Mouse (Mus musculus) small intestine, adult 2 months (tissue): ENCODE measurements around the gene Mgp. TPM values are rescaled to one million over a fixed set of nuclear protein-coding genes. Genes with fewer than 3 reads are reported as not detected.

Experiments
- H3K27ac ChIP-seq: fragments of 200-500 bp; 2 replicates; pipeline ENCODE4 v1.5.1; 2012; ENCODE audit warnings: low read depth, low read length, control low read depth, inconsistent platforms; ENCODE audit not compliant: insufficient read depth
- H3K27me3 ChIP-seq: fragments of 200-500 bp; 2 replicates; pipeline ENCODE4 v1.6.1; 2012; ENCODE audit warnings: mild to moderate bottlenecking, moderate library complexity, low read length, inconsistent platforms; ENCODE audit not compliant: control insufficient read depth, insufficient read depth
- H3K36me3 ChIP-seq: fragments of 200-500 bp; 2 replicates; pipeline ENCODE4 v1.6.1; 2012; ENCODE audit warnings: mild to moderate bottlenecking, low read length, control low read depth, inconsistent platforms; ENCODE audit not compliant: control insufficient read depth, insufficient read depth
- H3K4me1 ChIP-seq: fragments of 200-500 bp; 2 replicates; pipeline ENCODE4 v1.6.1; 2012; ENCODE audit warnings: low read length, inconsistent platforms, mixed read lengths; ENCODE audit not compliant: control insufficient read depth, insufficient read depth, insufficient read length
- H3K4me3 ChIP-seq: fragments of 200-500 bp; 2 replicates; pipeline ENCODE4 v1.5.1; 2012; ENCODE audit warnings: low read depth, mild to moderate bottlenecking, control low read depth, inconsistent platforms, low read length, moderate library complexity
- CTCF ChIP-seq: fragments of 200-500 bp; IDR thresholded peaks from 2 replicates; pipeline ENCODE4 v1.5.1; 2012; ENCODE audit warnings: low read depth, mild to moderate bottlenecking, control low read depth, inconsistent platforms, low read length, moderate library complexity, mixed read lengths; ENCODE audit not compliant: insufficient replicate concordance, insufficient read length; ENCODE audit errors: extremely low read depth
- POLR2A ChIP-seq: fragments of 200-500 bp; IDR thresholded peaks from 2 replicates; pipeline ENCODE4 v1.6.1; 2012; ENCODE audit warnings: low read depth, mild to moderate bottlenecking, control low read depth, inconsistent platforms, low read length, moderate library complexity
- WGBS: fragments of 180-500 bp; shearing (Covaris S2); methylation state at CpG from one replicate; pipeline ENCODE4 v1.1.7; 2018; 5-methylcytosine and 5-hydroxymethylcytosine counted together
- polyA plus RNA-seq: library from polyadenylated mRNA; depleted of rRNA; stranded (reverse); fragments of >200 nt; gene quantifications from 2 replicates; pipeline ENCODE4 v1.2.3, GENCODE M21; 2012; rRNA removed

Gene Mgp
- polyA plus RNA-seq, 1 experiment = 91.8 TPM

DNA sequence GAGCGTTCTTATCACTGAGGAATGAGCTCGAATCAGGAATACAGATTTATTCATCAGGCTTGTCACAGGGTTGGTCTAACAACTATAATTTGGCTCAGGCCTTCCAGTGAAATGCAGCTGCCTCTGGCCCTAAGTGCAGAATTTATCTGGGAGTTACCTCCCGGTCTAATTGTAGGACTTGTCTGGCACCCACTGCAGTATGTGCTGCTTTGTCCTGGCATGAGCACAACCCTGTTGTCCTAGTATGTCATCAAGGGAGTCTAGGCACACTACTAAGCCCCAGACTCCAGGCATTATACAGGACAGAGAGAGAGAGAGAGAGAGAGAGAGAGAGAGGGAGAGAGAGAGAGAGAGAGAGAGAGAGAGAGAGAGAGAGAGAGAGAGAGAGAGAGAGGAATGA lies 38.3 kb downstream of the Mgp start:
- H3K4me1 ChIP-seq = no peaks in the 10 kb centered on the region
- no peaks in the 10 kb centered on the region for H3K36me3 ChIP-seq
- H3K4me3 ChIP-seq = no peak overlapping the region
- no peak overlapping the region for H3K27ac ChIP-seq
- no peak for TF ChIP-seq CTCF
- TF ChIP-seq POLR2A = no peak
- 59% methylated on average over 3 of the region's 3 CpGs for WGBS
- no peaks in the 10 kb centered on the region for H3K27me3 ChIP-seq

DNA sequence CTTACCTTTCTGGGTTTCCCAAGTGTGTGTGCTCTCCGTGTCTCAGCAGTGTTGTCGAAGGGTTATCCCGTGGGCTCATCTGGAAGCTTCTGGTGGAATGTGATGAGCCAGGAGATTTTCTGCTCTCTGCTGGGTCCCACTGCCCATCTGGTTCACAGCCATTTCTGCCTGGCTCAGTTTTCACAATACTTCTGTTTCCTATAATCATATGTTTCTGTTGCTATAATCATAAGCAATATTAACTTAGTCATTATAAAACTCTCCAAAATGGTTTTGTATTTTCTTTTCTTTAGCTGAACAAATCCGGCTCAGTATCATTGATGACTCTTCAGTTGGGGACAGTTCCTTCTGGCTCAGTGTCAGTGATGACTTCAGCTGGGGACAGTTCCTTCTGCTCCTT lies 40.3 kb downstream of the Mgp start, which contains the start of gene Smco3:
Gene Smco3 (minus strand): TSS at position 101 of the 400 bp plus-strand sequence.
- H3K27me3 ChIP-seq = no peaks in the 10 kb centered on the region
- 58% methylated on average over 4 of the region's 4 CpGs for WGBS
- H3K4me1 ChIP-seq = no peaks in the 10 kb centered on the region
- no peak within 1 kb of the TSS for H3K4me3 ChIP-seq
- H3K27ac ChIP-seq = no peak within 1 kb of the TSS
- no peak for TF ChIP-seq CTCF
- no peak for TF ChIP-seq POLR2A
- no peaks in the 10 kb centered on the region for H3K36me3 ChIP-seq

DNA sequence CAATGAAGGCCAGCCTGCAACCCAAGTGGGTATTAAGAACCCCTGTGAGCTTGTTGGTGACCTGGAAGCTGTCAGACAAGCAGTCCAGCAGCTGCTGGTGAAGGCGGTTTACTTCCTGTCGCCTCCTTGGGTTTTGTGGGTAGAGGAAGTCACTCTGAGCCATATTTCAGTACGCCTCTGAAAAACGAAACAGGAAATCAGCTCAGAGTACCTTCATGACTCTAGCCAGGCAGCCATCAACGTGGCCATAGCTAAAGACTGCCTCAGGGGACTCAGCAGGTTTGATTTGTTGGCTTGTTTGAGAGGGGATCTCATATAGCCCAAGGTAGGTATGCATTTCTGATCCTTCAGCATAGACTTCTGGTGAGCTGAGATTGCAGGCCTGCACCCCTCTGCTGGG lies 43.9 kb downstream of the Mgp start:
- no peak overlapping the region for H3K4me3 ChIP-seq
- no peak for TF ChIP-seq CTCF
- no peak for TF ChIP-seq POLR2A
- WGBS = 79% methylated on average over 5 of the region's 5 CpGs
- H3K4me1 ChIP-seq = peaks cover 3% of the 10 kb centered on the region
- no peaks in the 10 kb centered on the region for H3K27me3 ChIP-seq
- no peaks in the 10 kb centered on the region for H3K36me3 ChIP-seq
- no peak overlapping the region for H3K27ac ChIP-seq

DNA sequence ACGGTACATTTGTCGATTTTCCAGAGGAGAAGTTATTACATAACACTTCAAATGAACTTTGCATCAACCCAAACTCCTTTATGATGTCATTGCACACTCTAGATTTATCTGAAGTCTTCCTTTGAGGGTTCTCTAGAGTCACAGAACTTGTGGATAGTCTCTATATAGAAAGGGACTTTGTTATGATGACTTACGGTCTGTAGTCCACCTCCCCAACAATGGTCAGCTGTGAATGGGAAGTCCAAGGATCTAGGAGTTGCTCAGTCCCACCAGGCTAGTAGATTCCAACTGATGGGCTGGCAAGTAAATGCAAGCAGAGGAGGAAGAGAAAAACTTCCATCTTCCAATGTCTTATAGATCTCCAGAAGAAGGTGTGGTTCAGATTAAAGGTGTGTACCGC lies 46.9 kb downstream of the Mgp start:
- Histone ChIP-seq H3K4me1 (peaks cover 3% of the 10 kb centered on the region), H3K36me3 (peaks cover 14% of the 10 kb centered on the region), H3K4me3 (no peak overlapping the region), H3K27me3 (no peaks in the 10 kb centered on the region), H3K27ac (no peak overlapping the region; the same call in 1 of the 2 replicates)
- 28% methylated on average over 4 of the region's 4 CpGs for WGBS
- no peak for TF ChIP-seq CTCF
- TF ChIP-seq POLR2A = no peak

DNA sequence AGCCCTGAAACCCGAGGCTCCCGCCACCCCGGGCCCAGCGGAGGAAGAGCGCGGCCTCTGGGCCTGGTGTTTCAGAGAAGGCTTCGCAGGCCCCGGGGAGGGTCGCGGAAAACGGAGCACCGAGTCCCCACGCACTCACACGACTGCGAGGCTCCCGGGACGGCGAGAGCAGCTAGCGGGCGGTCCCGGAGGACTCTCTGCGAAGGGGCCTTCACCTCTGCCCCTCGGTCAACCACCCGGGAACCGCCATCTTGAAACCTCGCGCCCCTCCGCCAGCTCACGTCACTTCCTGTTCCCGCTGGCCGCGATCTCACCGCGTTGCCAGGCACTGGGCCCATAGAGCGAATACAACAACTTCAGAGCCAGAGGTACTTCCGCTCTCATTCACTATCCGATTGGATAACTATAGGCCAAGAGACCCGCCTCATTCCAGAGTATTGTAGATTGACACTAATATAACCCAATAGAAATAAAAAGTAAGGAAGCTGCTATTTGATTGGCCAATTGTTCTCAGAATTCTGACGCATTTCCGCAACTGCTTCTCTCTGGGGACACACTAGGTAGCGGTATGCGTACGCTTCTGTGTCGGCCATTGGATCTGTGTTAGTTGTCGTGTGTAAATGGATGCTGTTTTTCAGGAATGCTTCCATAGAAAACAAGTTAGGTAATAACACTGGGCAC lies 47.6 kb downstream of the Mgp start, which contains the start of gene Wbp11:
Gene Wbp11 (minus strand): TSS at position 353 of the 681 bp plus-strand sequence.
- TF ChIP-seq POLR2A (peak; percentile 23; the same call in 1 of the 2 replicates), CTCF (no peak)
- Histone ChIP-seq H3K27me3 (no peaks in the 10 kb centered on the region), H3K27ac (peak within 1 kb of the TSS; percentile 66), H3K4me1 (peaks cover 3% of the 10 kb centered on the region), H3K36me3 (peaks cover 16% of the 10 kb centered on the region), H3K4me3 (peak within 1 kb of the TSS; percentile 96)
- WGBS = under 1% methylated on average over 45 of the region's 45 CpGs

DNA sequence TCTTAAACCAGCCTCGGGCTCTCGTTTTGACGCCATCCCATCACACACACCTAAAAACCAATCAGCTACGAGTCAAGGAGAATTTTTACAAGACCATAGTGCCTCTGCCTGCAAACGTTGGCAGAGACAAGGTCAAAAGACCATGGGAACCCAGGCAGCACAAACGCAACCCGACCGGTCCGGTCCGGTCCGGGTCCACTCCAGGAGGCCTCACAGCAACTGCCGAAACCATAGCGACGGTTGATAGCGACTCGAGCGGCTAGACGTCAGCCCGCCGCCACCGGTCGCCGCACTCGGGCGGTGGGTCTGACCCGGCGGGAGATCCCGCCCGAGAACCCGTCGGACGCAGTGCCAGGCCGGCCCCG lies 48.1 kb downstream of the Mgp start, which contains the start of gene BC049715:
Gene BC049715 (plus strand): TSS at position 111 of the 365 bp plus-strand sequence.
- TF ChIP-seq CTCF (no peak), POLR2A (no peak)
- H3K27me3 ChIP-seq = no peaks in the 10 kb centered on the region
- peaks cover 21% of the 10 kb centered on the region for H3K36me3 ChIP-seq
- H3K4me3 ChIP-seq = peak within 1 kb of the TSS; percentile 96
- peak within 1 kb of the TSS; percentile 66 for H3K27ac ChIP-seq
- WGBS = under 1% methylated on average over 34 of the region's 34 CpGs
- H3K4me1 ChIP-seq = peaks cover 3% of the 10 kb centered on the region

DNA sequence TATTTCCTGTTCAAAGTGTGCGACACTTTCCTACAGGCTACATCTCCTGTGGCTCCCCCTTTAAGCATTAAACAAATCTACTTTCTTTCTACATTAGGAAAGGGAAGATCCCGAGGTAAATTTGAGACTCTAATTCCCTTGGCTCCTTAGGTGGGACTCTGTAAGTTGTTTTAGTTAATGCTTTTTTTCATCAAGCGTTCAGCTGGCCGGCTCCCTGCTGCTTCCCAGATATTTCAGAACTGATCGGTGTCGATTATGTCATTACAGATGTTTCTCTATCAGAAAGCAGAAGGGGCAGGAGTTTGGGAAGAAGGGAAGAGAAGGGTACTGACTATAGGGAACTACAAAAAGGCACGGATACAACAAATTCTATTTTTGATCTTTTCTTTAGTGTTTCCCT lies 48.5 kb downstream of the Mgp start:
- 4% methylated on average over 7 of the region's 7 CpGs for WGBS
- TF ChIP-seq CTCF (no peak), POLR2A (no peak)
- no peaks in the 10 kb centered on the region for H3K27me3 ChIP-seq
- peaks cover 3% of the 10 kb centered on the region for H3K4me1 ChIP-seq
- peaks cover 25% of the 10 kb centered on the region for H3K36me3 ChIP-seq
- peak overlapping the region; percentile 96 for H3K4me3 ChIP-seq
- H3K27ac ChIP-seq = no peak overlapping the region

DNA sequence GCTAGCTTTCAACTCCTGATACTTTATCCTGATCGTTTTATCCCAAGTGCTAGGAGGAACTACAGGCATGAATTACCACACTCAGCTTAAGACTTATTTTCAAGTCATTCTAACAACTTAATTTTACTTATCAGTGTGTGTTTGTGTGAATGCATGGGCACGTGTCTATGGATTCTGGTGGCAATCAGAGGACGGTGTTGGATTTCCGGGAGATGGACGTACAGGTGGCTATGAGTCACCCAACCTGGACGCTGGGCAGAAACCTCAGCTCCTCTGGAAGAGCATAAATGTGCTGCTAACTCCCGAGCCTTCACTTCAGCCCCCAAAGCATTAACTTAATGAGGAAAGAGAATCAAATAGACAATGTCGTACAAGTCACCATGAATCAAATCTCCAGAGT lies 50.6 kb downstream of the Mgp start:
- WGBS = 86% methylated on average over 8 of the region's 8 CpGs
- no peak for TF ChIP-seq POLR2A
- no peak for TF ChIP-seq CTCF
- H3K4me3 ChIP-seq = no peak overlapping the region
- no peaks in the 10 kb centered on the region for H3K27me3 ChIP-seq
- H3K36me3 ChIP-seq = peaks cover 45% of the 10 kb centered on the region
- peaks cover 3% of the 10 kb centered on the region for H3K4me1 ChIP-seq
- no peak overlapping the region for H3K27ac ChIP-seq

Other genes starting within 250 kb of the Mgp start
- gene Plbd1, start 213.9 kb downstream of the Mgp start, polyA plus RNA-seq = 23.6 and 84.9 TPM in 2 replicates
- 26.6 and 69.2 TPM in 2 replicates for gene Gucy2c, start 94.1 kb downstream of the Mgp start, polyA plus RNA-seq
- gene Hist4h4, start 71.4 kb downstream of the Mgp start, polyA plus RNA-seq = 2.0 and 3.9 TPM in 2 replicates
- 401 and 773 TPM in 2 replicates for gene H2afj, start 67.6 kb downstream of the Mgp start, polyA plus RNA-seq
- gene BC049715, start 48.2 kb downstream of the Mgp start, polyA plus RNA-seq = 0.28 and 0.56 TPM in 2 replicates
- gene Wbp11, start 47.6 kb downstream of the Mgp start, polyA plus RNA-seq = 16.0 and 32.0 TPM in 2 replicates
- gene Smco3, start 40.4 kb downstream of the Mgp start, polyA plus RNA-seq = not detected in 2 replicates
- 0.04 and 0.11 TPM in 2 replicates for gene Art4, start 18.1 kb downstream of the Mgp start, polyA plus RNA-seq
- gene Erp27, start 46.4 kb upstream of the Mgp start, polyA plus RNA-seq = 0.28 and 23.3 TPM in 2 replicates
- 0.04 TPM in 1 of 2 replicates, not detected in the other for gene Pde6h, start 48.0 kb upstream of the Mgp start, polyA plus RNA-seq
- 11.2 and 22.6 TPM in 2 replicates for gene Arhgdib, start 66.1 kb upstream of the Mgp start, polyA plus RNA-seq